Mouse (Mus musculus) neural tube, embryonic 12.5 days (tissue): ENCODE results near the gene Cenpq. TPM values are rescaled to one million over a fixed set of nuclear protein-coding genes. Genes with fewer than 3 reads are reported as not detected.

Experiments
- ATAC-seq: fragments of 200-750 bp; cut with Nextera tagmentation; 2 replicates; pipeline ENCODE4 v1.8.0; 2017; ENCODE audit warnings: low read depth, mild to moderate bottlenecking, moderate TSS enrichment, moderate library complexity; ENCODE audit not compliant: low FRiP score
- H3K27ac ChIP-seq: fragments of 300-500 bp; sonication (generic); 2 replicates; pipeline ENCODE4 v1.5.1; 2016
- H3K27me3 ChIP-seq: fragments of 300-500 bp; sonication (generic); replicated peaks from 2 replicates; pipeline ENCODE4 v1.6.1; 2016; ENCODE audit warnings: mild to moderate bottlenecking
- H3K36me3 ChIP-seq: fragments of 300-500 bp; sonication (generic); 2 replicates; pipeline ENCODE4 v1.6.1; 2016; ENCODE audit warnings: mild to moderate bottlenecking
- H3K4me1 ChIP-seq: fragments of 300-500 bp; sonication (generic); 2 replicates; pipeline ENCODE4 v1.6.1; 2016
- H3K4me2 ChIP-seq: fragments of 300-500 bp; sonication (generic); replicated peaks from 2 replicates; pipeline ENCODE4 v1.6.1; 2016; ENCODE audit warnings: mild to moderate bottlenecking
- H3K4me3 ChIP-seq: fragments of 300-500 bp; sonication (generic); 2 replicates; pipeline ENCODE4 v1.5.1; 2016
- H3K9ac ChIP-seq: fragments of 300-500 bp; sonication (generic); 2 replicates; pipeline ENCODE4 v1.6.1; 2016; ENCODE audit warnings: mild to moderate bottlenecking
- H3K9me3 ChIP-seq: fragments of 300-500 bp; sonication (generic); 2 replicates; pipeline ENCODE4 v1.6.1; 2016; ENCODE audit warnings: mild to moderate bottlenecking
- WGBS: fragments of 180-500 bp; shearing (Covaris S2); methylation state at CpG from one replicate; pipeline ENCODE4 v1.1.7; 2016; 5-methylcytosine and 5-hydroxymethylcytosine counted together
- polyA plus RNA-seq: library from polyadenylated mRNA; unstranded; fragments of >200 nt; fragmentation: Nextera tagmentation; extraction: Ambion mirVana; gene quantifications from 2 replicates; pipeline ENCODE4 v1.2.1, GENCODE M21; 2016

Gene Cenpq
- polyA plus RNA-seq, 1 experiment from 2014 or later, result 26.0 TPM

DNA sequence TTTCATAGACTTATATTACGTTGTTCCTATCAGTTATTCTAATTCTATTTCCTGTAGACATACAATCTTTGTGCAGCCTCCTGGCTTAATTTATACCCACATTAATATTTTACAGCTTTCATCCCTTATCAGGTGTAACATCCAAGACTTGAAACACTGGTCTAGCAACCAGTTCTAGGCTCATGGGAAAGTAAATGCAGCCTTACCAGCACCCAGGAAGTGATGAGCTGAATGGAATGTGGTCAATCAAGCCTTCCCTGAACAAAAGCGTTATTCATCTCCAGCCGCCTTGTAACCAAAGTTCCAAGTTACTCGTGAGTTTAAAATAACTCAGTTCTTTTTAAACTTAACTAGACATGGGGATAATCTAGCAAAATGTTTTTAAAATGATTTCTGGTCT, 49.7 kb downstream of the Cenpq start:
- Histone ChIP-seq H3K9me3 (no peaks in the 10 kb centered on the region), H3K27me3 (no peaks in the 10 kb centered on the region), H3K4me2 (no peak overlapping the region), H3K27ac (no peak overlapping the region), H3K36me3 (no peaks in the 10 kb centered on the region), H3K4me3 (no peak overlapping the region), H3K4me1 (no peaks in the 10 kb centered on the region), H3K9ac (no peak overlapping the region)
- 88% methylated on average over 4 of the region's 4 CpGs for WGBS
- no peak for ATAC-seq

DNA sequence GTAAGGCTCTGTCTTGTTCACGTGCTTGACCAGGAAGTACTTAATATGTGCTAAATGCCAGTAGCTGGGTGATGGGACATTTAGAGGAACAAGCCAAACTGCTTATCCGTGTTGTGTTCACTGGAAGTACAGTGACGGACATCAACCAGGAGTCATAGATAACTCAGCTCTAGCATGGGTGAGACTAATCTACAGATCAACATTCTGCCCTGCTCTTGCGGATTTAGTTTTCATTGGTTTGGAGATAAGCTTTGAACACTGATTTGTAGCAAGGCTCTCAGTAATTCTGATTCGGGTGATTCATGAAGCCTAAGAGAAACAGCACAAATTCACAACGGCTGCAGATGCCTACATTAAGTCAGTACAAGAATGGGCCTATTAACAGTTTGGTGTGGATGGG, 52.7 kb downstream of the Cenpq start:
- Histone ChIP-seq H3K4me3 (no peak overlapping the region), H3K27me3 (no peaks in the 10 kb centered on the region), H3K36me3 (no peaks in the 10 kb centered on the region), H3K27ac (no peak overlapping the region), H3K4me1 (no peaks in the 10 kb centered on the region), H3K9ac (no peak overlapping the region), H3K4me2 (no peak overlapping the region), H3K9me3 (no peaks in the 10 kb centered on the region)
- 92% methylated on average over 6 of the region's 6 CpGs for WGBS
- ATAC-seq, result no peak

DNA sequence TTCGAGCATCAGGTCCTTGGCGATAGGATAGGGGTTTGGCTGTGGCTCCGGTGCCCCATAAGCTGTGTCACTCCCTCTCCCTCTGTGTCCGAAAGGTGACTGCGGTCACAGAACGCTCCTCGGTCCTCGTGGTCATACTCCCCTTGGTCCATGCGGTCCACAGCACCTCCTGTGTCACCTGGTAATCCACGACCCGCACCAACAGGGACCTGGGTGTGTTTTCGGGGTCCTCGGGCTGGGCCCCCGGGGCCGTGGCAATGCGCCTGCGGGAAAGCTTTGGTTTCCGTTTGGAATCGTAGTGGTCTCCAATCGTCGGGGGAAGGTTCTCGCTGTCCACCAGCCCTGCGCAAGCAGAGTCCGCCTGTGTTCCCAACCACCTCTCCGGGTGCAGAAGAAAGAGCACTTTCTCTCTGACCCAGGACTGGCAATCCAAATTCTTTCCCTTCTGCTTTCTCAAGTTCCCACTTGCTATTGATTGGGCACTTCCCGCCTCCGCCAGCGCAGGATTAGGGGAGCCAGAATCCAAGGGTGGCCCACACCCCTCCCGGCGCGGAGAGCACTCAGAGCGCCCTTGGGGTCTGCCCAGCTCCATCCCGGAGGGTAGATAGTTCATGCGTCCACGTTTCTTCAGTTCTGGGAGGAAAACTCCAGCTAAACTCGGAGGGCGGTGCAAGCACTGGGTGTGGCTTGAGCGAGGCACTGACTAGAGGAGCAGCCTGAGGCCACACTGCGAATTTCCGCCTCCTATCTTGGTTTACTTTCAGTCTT, 54.7 kb downstream of the Cenpq start, which contains the start of gene 9130008F23Rik:
TSS of gene 9130008F23Rik (minus strand) at position 636 of the 768 bp plus-strand sequence.
- Histone ChIP-seq H3K27me3 (no peaks in the 10 kb centered on the region), H3K4me1 (no peaks in the 10 kb centered on the region), H3K27ac (no peak within 1 kb of the TSS), H3K4me2 (peak within 1 kb of the TSS; percentile 84), H3K4me3 (peak within 1 kb of the TSS; percentile 48), H3K9ac (peak within 1 kb of the TSS; percentile 53), H3K9me3 (no peaks in the 10 kb centered on the region), H3K36me3 (no peaks in the 10 kb centered on the region)
- peak; percentile 78 for ATAC-seq
- under 1% methylated on average over 40 of the region's 40 CpGs for WGBS

DNA sequence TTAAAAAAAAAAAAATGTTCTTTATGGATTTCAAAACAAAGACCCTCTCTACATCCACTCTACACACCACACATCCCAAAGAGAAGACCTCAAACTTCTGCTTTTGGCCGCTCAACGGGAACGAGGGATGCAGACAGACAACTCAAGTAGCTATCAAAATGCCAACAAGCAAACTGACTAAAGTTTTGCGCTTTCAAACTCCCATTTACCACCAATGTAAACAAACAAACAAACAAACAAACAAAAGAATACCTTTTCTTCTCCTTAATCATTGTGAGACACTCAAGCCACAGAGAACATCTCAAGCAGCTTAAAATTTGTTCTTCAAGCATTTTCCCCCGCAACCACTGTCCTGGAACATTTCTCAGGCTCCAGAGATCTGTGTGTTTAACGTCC, 55.3 kb downstream of the Cenpq start:
- 5% methylated on average over 6 of the region's 6 CpGs for WGBS
- Histone ChIP-seq H3K4me1 (no peaks in the 10 kb centered on the region), H3K9me3 (no peaks in the 10 kb centered on the region), H3K27ac (no peak overlapping the region), H3K27me3 (no peaks in the 10 kb centered on the region), H3K4me2 (peak overlapping the region; percentile 84), H3K4me3 (peak overlapping the region; percentile 48), H3K9ac (peak overlapping the region; percentile 53), H3K36me3 (no peaks in the 10 kb centered on the region)
- no peak for ATAC-seq

DNA sequence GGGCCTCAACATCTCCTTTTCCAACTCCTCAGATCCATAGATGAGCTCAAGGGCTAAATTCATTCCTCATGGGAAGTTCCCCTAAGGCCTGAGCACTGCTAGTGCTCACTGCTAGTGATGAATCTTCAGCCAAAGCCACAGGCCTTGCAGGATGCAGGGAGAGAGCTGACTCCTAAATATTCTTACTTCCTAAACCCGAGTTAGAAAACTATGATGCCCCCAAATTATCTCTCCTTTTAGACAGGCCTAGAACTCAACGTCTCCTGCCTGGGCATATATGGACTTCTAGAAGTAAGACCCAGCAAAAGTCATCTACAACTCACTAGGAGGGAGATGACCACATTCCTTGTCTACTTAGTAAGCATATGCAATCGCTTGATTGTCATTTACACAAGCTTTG, 57.1 kb downstream of the Cenpq start:
- no peak overlapping the region for H3K9ac ChIP-seq
- H3K27me3 ChIP-seq, result no peaks in the 10 kb centered on the region
- no peak for ATAC-seq
- H3K36me3 ChIP-seq, result no peaks in the 10 kb centered on the region
- no peak overlapping the region for H3K4me2 ChIP-seq
- WGBS, result 44% methylated on average over 3 of the region's 3 CpGs
- H3K4me1 ChIP-seq, result no peaks in the 10 kb centered on the region
- no peak overlapping the region for H3K4me3 ChIP-seq
- no peaks in the 10 kb centered on the region for H3K9me3 ChIP-seq
- no peak overlapping the region for H3K27ac ChIP-seq

DNA sequence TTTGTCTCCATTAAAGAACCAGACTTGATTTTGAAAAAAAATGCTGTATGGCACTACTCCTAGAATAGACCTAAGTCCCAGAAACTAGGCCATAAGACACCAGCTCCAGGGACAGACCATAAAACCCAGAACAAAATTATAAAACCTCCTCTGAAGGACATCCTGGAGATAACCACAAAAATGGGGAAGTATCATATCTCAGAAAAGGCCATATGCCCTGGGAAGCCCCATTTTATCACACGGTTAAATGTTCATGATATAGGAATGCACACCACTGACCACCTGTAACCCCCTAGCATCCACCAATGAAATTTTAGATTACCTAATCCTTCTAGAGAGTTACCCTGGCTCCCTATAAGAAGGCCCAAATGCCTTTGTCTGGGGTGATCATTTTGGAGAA, 59.3 kb downstream of the Cenpq start:
- H3K4me2 ChIP-seq, result no peak overlapping the region
- no peak overlapping the region for H3K27ac ChIP-seq
- H3K4me3 ChIP-seq, result no peak overlapping the region
- H3K9ac ChIP-seq, result no peak overlapping the region
- no peaks in the 10 kb centered on the region for H3K36me3 ChIP-seq
- no peaks in the 10 kb centered on the region for H3K9me3 ChIP-seq
- no peak for ATAC-seq
- WGBS, result 90% methylated on average over 1 of the region's 1 CpGs
- H3K4me1 ChIP-seq, result no peaks in the 10 kb centered on the region
- no peaks in the 10 kb centered on the region for H3K27me3 ChIP-seq

DNA sequence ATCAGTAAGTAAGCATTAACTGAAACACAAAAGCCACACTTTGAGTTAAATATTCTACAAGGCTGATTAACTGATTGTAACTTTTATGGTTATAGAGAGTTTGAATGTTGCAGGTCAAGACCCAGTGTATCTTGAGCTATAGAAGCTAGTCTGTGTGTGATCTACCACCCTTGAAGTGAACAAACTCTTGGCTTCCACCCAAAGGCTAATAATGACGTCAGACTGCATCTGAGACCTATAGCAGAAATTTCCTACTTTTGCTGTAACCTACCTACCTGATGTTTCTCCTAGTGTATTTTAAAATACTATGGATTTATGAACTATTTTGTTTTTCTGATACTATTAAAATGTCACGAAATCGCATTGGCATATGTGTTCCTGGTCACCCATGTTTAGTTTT, 60.1 kb downstream of the Cenpq start:
- Histone ChIP-seq H3K9ac (no peak overlapping the region), H3K36me3 (no peaks in the 10 kb centered on the region), H3K4me2 (no peak overlapping the region), H3K9me3 (no peaks in the 10 kb centered on the region), H3K4me3 (no peak overlapping the region), H3K27ac (no peak overlapping the region), H3K4me1 (no peaks in the 10 kb centered on the region), H3K27me3 (no peaks in the 10 kb centered on the region)
- no peak for ATAC-seq
- 85% methylated on average over 3 of the region's 3 CpGs for WGBS

DNA sequence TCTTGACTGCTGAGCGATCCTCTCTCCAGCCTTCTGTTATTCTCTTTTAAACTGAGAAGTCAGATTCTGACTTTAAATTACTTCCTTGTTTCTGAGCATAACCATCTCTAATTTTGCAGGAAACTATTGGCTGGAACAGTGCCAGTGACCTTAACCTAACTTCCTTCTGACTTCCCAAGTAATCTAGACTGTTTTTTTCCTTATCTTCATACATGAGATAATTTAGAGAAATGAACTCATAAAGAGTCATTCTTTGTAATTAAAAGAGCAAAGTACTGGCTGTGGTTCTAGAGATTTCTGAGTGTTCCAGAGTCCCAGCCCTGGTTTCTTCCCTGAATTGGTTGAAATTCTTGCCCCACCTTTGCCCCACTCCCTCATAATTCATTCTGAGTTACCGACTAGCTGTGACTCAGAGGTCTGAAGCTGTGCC, 61.2 kb downstream of the Cenpq start:
- no peaks in the 10 kb centered on the region for H3K27me3 ChIP-seq
- WGBS, result 44% methylated on average over 2 of the region's 2 CpGs
- H3K36me3 ChIP-seq, result no peaks in the 10 kb centered on the region
- no peaks in the 10 kb centered on the region for H3K9me3 ChIP-seq
- H3K9ac ChIP-seq, result no peak overlapping the region
- no peak overlapping the region for H3K4me2 ChIP-seq
- no peaks in the 10 kb centered on the region for H3K4me1 ChIP-seq
- no peak overlapping the region for H3K27ac ChIP-seq
- ATAC-seq, result no peak
- no peak overlapping the region for H3K4me3 ChIP-seq

Other genes starting within 250 kb of the Cenpq start
- not detected in 2 replicates for gene Esp1, start 207.9 kb downstream of the Cenpq start, polyA plus RNA-seq
- gene Crisp2, start 128.0 kb downstream of the Cenpq start, polyA plus RNA-seq, result not detected in 2 replicates
- 2.6 and 2.8 TPM in 2 replicates for gene Rhag, start 123.9 kb downstream of the Cenpq start, polyA plus RNA-seq
- gene 9130008F23Rik, start 54.5 kb downstream of the Cenpq start, polyA plus RNA-seq, result 0.66 and 0.83 TPM in 2 replicates
- not detected in 2 replicates for gene Glyatl3, start 20.7 kb downstream of the Cenpq start, polyA plus RNA-seq
- 23.7 and 28.0 TPM in 2 replicates for gene Mut, start 362 bp downstream of the Cenpq start, polyA plus RNA-seq